Mouse (Mus musculus) leukemia stem cell, adult 10-12 weeks (primary cell): ENCODE data around the gene Tmed11. TPM values are rescaled to one million over a fixed set of nuclear protein-coding genes. Genes with fewer than 3 reads are reported as not detected.

Experiments used
- polyA plus RNA-seq: library from polyadenylated mRNA; stranded (reverse); fragments of >175 nt; gene quantifications from 2 replicates; pipeline ENCODE4 v1.2.3, GENCODE M21; 2012; ENCODE audit warnings: low replicate concordance

The Tmed11 gene
- polyA plus RNA-seq: not detected in 2 replicates

DNA sequence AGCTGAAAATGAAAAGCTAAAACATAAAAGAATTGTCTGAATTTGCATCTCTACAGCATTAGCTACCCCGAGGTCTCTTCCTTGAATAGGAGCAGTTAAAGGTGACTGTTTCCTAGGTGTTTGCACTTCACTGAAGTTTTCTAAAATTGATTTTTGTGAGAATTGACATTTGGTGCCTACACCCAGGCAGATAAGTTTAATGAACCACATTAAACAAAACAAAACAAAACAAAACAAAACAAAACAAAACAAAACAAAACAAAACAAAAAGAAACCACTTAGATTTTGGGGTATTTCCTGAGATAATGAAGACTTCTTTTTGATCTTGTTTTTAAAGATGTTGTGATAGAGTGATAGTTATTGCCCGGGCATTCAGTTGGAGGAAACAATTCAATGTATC is at the start of gene Tmed11:
Gene Tmed11, minus strand, starts transcription at position 101 of the 400 bp plus-strand sequence.

GRCm38 (mm10) chr5:108808750-108809149 is 13.6 kb upstream of the Tmed11 start, which contains the start of gene Vmn2r8:
TSS of gene Vmn2r8 (minus strand) at chr5:108808850.

GRCm38 (mm10) chr5:108774630-108775306 is 20.4 kb downstream of the Tmed11 start, which contains the start of gene Rnf212:
TSS of gene Rnf212 (minus strand) at chr5:108774982.

Other genes starting within 250 kb of the Tmed11 start
- gene Cplx1, start 245.3 kb downstream of the Tmed11 start, polyA plus RNA-seq: 0.15 and 0.20 TPM in 2 replicates
- gene Gak, start 165.6 kb downstream of the Tmed11 start, polyA plus RNA-seq: 50.0 and 158 TPM in 2 replicates
- gene Tmem175, start 165.6 kb downstream of the Tmed11 start, polyA plus RNA-seq: 1.1 and 4.1 TPM in 2 replicates
- gene Idua, start 135.0 kb downstream of the Tmed11 start, polyA plus RNA-seq: 6.7 and 7.3 TPM in 2 replicates
- 3.6 and 6.2 TPM in 2 replicates for gene Dgkq, start 125.7 kb downstream of the Tmed11 start, polyA plus RNA-seq
- gene Slc26a1, start 119.8 kb downstream of the Tmed11 start, polyA plus RNA-seq: 3.1 and 6.6 TPM in 2 replicates
- 29.5 and 29.9 TPM in 2 replicates for gene Fgfrl1, start 103.0 kb downstream of the Tmed11 start, polyA plus RNA-seq
- 1.5 and 1.8 TPM in 2 replicates for gene Rnf212, start 20.4 kb downstream of the Tmed11 start, polyA plus RNA-seq
- 0.02 TPM in 1 of 2 replicates, not detected in the other for gene Vmn2r8, start 13.5 kb upstream of the Tmed11 start, polyA plus RNA-seq
- 0.01 TPM in 1 of 2 replicates, not detected in the other for gene Vmn2r9, start 57.2 kb upstream of the Tmed11 start, polyA plus RNA-seq
- not detected in 2 replicates for gene Vmn2r10, start 211.2 kb upstream of the Tmed11 start, polyA plus RNA-seq